Mouse (Mus musculus) kidney, adult 2 months (tissue): ENCODE results near the gene Grk1.

Experiments used
- CTCF ChIP-seq: fragments of 200-500 bp; conservative IDR thresholded peaks from 2 replicates; pipeline ENCODE4 v1.5.1; 2011; ENCODE audit warnings: low read depth, mild to moderate bottlenecking, control low read depth, low read length, moderate library complexity, mixed read lengths; ENCODE audit not compliant: insufficient read depth, insufficient read length
- POLR2A ChIP-seq: fragments of 200-500 bp; IDR thresholded peaks from one replicate; pipeline ENCODE4 v1.6.1; 2011; ENCODE audit warnings: low read depth, low read length, control low read depth

GRCm38 (mm10) chr8:13396725-13397124, 8.2 kb upstream of the Grk1 start, which contains the start of gene Atp4b:
- no peak for TF ChIP-seq CTCF
- no peak for TF ChIP-seq POLR2A
